Mouse (Mus musculus) embryonic fibroblast, embryonic 13.5 days (primary cell): ENCODE measurements around the gene Cd52. TPM values are rescaled to one million over a fixed set of nuclear protein-coding genes. Genes with fewer than 3 reads are reported as not detected.
"Not testable (repeated sequence)": the region's sequence is repeated elsewhere in the genome, so short reads cannot be mapped to it uniquely, and the experiment has no call there.

Source experiments
- H3K27ac ChIP-seq: 2 replicates; pipeline ENCODE4 v1.5.1; 2012; ENCODE audit warnings: low read length, control low read depth, inconsistent platforms; ENCODE audit not compliant: insufficient read depth
- H3K4me1 ChIP-seq: 2 replicates; pipeline ENCODE4 v1.6.1; 2011; ENCODE audit warnings: low read length; ENCODE audit not compliant: control insufficient read depth, insufficient read depth
- H3K4me3 ChIP-seq: 2 replicates; pipeline ENCODE4 v1.5.1; 2011; ENCODE audit warnings: mild to moderate bottlenecking, control low read depth, low read length; ENCODE audit not compliant: insufficient read depth
- CTCF ChIP-seq: IDR thresholded peaks from 2 replicates; pipeline ENCODE4 v1.5.1; 2011; ENCODE audit warnings: mild to moderate bottlenecking, control low read depth, low read length, moderate library complexity, borderline replicate concordance; ENCODE audit not compliant: insufficient read depth
- POLR2A ChIP-seq: IDR thresholded peaks from 2 replicates; pipeline ENCODE4 v1.6.1; 2011; ENCODE audit warnings: low read depth, mild to moderate bottlenecking, control low read depth, low read length, moderate library complexity
- polyA plus RNA-seq: library from polyadenylated mRNA; stranded (reverse); fragments of >200 nt; gene quantifications from 2 replicates; pipeline ENCODE4 v1.2.4, GENCODE M21; 2011; ENCODE audit warnings: low read depth; ENCODE audit not compliant: missing spikeins, insufficient read length

Cd52 gene
- 1.0 and 6.0 TPM in 2 replicates for polyA plus RNA-seq

DNA sequence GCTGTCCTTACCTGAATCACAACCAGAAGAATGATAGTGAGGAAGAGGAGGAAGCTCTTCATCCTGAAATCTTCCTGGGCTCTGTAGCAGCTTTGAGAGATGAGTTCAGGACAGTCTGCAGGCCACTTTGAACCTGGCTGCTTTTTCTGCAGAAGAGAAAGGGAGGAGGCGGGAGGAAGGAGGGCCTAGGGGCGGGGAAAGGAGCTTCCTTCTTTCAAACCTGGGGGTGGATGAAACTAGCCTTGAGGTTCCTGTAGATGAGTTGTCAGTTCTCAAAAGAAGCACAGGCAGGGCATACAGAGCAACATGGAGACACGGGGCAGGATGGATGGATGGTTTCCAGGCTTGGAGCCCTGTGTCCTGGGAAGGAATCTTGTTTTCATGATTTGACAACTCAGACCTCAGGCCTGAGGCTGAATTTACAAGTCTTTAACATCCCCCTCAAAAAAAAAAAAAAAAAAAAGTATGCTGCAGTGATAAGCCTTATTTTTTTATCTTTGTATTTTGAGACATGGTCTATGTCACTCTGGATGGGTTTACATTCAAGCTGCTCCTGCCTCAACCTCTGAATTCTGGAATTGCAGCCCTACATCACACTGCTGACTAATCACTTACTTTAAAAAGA is at the start of gene Cd52:
Gene Cd52, minus strand, starts transcription at position 160 of the 625 bp plus-strand sequence.
- H3K4me3 ChIP-seq: no peak within 1 kb of the TSS
- TF ChIP-seq CTCF (no peak), POLR2A (no peak)
- no peak within 1 kb of the TSS for H3K27ac ChIP-seq
- H3K4me1 ChIP-seq: no peaks in the 10 kb centered on the region

DNA sequence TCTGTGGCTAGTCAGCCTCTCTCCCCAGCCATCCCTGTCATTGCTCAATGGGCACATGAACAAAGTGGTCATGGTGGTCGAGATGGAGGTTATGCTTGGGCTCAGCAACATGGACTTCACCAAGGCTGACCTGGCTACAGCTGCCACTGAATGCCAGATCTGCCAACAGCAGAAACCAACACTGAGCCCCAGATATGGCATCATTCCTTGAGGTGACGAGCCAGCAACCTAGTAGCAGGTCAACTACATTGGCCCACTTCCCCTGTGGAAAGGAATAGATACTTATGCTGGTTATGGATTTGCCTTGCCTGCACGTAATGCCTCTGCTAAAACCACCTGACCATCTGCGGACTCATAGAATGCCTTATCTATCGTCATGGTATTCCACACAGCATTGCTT is 49.4 kb upstream of the Cd52 start:
- not testable (repeated sequence) for H3K27ac ChIP-seq, H3K4me1 ChIP-seq, H3K4me3 ChIP-seq

DNA sequence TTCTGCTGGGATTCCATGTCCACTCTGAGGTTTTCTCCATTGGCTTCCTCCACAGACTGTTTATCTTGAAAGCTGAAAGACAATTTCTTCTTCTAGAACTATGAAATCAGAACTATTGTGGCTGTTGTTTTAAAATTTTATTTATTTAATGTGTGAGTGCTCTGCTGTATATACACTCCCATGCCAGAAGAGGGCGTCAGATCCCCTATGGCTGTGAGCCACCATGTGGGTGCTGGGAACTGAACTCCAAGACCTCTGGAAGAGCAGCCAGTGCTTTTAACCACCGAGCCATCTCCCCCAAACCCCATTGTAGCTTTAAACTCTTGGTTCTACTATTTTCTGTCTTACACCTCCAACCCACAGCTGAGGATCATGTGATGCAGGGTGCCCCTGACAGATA is 44.0 kb upstream of the Cd52 start:
- Histone ChIP-seq H3K27ac (no peak overlapping the region), H3K4me1 (peaks cover 2% of the 10 kb centered on the region), H3K4me3 (no peak overlapping the region)
- TF ChIP-seq CTCF: no peak
- no peak for TF ChIP-seq POLR2A

DNA sequence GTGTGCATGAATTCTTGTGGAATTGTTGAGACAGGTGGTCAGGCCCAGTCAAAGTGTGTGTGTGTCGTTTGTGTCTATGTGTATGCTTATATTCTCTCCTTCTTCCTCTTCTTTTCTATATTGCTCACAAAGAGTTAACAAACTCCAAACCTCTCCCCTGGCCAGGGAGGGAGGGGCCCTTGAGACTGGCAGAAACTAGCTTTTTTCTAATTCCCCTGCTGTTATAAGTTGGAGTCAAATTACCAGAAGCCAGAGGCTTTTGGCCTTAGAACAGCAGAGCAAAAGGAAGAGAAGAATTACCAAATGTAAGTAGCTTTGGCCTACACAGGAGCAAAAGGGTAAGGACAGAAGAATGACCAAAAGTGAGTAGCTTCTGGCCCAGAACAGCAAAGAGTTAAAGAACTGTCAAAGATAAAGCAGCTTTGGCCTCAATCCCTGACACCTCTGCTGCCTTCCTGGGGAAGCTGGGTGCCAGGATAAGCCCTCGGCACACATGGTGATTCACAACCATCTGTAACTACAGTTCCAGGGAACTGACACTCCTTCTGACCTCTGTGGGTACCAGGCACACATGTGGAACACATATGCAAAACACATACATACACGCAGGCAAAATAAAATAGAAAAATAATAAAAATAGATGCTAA is 41.5 kb upstream of the Cd52 start:
- TF ChIP-seq CTCF: no peak
- TF ChIP-seq POLR2A: no peak
- Histone ChIP-seq H3K27ac (peak overlapping the region; percentile 60; the same call in 1 of the 2 replicates), H3K4me3 (no peak overlapping the region), H3K4me1 (peaks cover 4% of the 10 kb centered on the region)

DNA sequence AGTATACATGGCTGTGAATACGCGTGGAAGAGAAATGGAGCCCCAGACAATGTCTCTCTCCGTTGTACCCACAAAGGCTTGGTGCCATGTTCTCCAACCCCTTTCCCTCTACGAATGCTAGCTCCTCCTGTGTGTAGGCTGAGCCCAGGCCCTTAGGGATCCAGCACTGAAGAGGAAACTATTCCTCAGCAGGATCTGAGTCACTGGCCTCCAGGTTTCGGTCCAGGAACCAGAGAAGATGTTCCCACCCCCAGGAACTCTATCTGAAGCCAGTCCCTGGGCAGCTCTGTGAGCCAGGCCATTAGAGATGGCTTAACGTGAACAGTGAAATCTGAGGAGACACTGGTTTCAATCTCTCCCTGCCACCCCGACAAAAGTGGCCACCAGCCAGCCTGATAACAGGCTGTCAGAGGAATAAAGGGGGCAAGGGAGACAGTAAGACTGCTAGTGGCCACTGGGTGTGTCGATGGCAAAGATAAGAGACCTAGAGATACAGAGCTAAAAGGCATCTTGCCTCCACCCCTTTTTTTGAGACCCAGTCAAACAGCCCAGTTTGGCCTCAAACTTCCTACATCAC is 37.7 kb upstream of the Cd52 start:
- TF ChIP-seq CTCF: no peak
- no peak for TF ChIP-seq POLR2A
- no peak overlapping the region for H3K4me3 ChIP-seq
- H3K27ac ChIP-seq: peak overlapping the region; percentile 62
- H3K4me1 ChIP-seq: peaks cover 4% of the 10 kb centered on the region

DNA sequence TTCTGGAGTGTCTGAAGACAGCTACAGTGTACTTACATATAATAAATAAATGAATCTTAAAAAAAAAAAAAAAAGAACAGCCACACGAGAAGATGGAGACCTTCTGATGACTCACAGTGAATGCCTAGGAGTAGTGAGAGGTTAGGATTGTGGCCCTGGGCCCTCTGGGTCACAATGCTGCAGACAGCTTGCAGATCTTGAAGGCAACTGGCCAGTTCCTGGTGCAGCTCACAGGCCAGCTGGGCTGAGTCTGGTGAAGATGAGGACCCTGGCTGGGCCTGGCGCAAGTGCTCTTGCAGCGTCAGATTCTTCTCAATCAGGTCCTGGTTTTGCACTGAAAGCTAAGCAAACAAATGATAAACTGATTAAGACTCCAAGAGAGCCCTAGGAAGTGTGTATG is 37.2 kb upstream of the Cd52 start:
- peak overlapping the region; percentile 62 for H3K27ac ChIP-seq
- no peak overlapping the region for H3K4me3 ChIP-seq
- TF ChIP-seq POLR2A: no peak
- TF ChIP-seq CTCF: no peak
- peaks cover 4% of the 10 kb centered on the region for H3K4me1 ChIP-seq

DNA sequence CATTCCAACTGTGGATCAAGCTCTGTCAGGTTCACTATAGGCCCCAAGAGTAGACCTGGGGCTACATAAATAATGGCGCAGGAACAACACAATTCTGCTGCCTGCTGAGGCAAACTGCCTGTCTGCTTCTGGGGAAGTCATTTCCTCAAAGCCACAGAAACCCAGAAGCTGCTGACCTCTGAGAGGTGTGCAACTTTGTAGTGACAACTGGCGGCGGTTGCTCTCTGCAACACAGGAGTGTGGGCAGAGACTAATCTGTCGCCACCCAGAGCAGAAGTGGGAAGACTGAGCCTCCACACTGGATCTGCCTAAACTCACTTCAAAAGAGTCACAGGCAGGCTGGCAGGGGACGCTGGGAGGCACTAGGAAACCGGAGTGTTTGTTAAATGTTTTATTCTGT is 34.6 kb upstream of the Cd52 start:
- H3K4me3 ChIP-seq: no peak overlapping the region
- TF ChIP-seq POLR2A (no peak), CTCF (no peak)

DNA sequence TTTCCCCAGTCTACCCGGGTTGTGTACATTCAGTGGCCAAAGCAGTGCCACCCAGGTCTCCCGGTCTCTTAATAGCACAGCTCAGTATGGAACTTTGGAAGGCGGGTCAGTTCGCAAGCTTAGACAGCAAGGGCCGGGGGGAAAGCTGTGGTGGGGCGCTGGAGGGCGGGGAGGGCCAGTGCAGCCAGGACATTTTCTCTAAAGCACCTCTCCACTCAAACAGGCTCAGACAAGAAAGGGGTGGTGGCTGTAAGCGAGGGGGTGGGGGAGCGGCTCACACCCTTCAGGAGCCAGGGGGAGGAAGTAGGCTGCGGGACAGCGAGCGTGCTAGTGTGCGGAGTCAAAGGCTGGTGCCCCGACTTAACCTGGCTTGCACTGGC is 34.1 kb upstream of the Cd52 start:
- Histone ChIP-seq H3K4me3 (peak overlapping the region; percentile 62), H3K4me1 (peaks cover 2% of the 10 kb centered on the region; the same call in 1 of the 2 replicates), H3K27ac (no peak overlapping the region)
- no peak for TF ChIP-seq CTCF
- TF ChIP-seq POLR2A: no peak

More for the DNA sequence above, 34.6 kb upstream of the Cd52 start:
- Histone ChIP-seq H3K27ac (no peak overlapping the region), H3K4me1 (peaks cover 2% of the 10 kb centered on the region; the same call in 1 of the 2 replicates)

DNA sequence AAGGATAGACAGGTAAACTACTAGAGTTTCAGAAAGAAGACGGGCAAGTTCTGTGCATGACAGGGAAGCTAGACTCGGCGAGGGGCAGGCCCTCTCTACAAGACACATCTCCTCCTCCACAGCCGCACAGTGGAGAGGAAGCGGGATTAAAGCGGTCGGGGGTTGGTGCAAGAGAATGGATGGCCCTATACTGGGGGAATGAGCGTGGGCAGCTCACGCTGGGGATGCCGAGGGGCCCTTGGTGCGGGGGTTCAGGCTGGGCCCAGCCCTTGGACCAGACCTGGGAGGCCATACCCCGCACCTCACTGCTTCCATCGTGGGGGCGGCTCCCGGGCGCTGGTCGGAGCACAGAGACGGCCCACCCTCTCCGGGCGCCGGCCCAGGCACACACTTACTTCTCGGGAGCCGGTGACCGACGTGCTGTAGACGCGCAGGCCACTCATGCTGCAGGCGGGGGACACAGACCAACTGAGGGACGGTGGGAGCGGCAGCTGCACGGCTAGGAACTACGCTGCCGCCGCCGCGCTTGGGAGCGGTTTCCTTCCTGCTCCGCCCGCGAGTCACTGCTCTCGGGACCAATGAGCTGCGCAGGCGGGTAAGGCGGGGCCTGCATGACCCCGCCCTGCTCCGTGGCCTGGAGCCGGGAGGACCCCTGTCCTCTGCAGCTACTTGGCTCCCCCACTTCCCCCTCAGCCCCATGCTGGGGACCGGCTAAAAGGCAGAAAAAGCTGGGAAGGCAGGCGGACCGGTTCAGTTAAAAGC is 33.5 kb upstream of the Cd52 start, which contains the start of gene Sh3bgrl3:
Gene Sh3bgrl3, minus strand, starts transcription at position 569 of the 762 bp plus-strand sequence.
- peak within 1 kb of the TSS; percentile 62 for H3K4me3 ChIP-seq
- peak; percentile 96 for TF ChIP-seq POLR2A
- TF ChIP-seq CTCF: no peak
- peak within 1 kb of the TSS; percentile 29; the same call in 1 of the 2 replicates for H3K27ac ChIP-seq
- H3K4me1 ChIP-seq: peaks cover 2% of the 10 kb centered on the region; the same call in 1 of the 2 replicates
